Mouse (Mus musculus) frontal cortex, postnatal 14 days (tissue): ENCODE measurements around the gene Gbf1.

Experiments
- DNase-seq, 2 experiments: peaks; one replicate each; pipeline ENCODE4 v3.0.0; 2022; ENCODE audit warnings: low spot score in 2 of 2

The Gbf1 gene

GRCm38 (mm10) chr19:46329031-46329641 lies 176.8 kb downstream of the Gbf1 start:
- peak in 1 of 2 experiments; percentile 21 for DNase-seq

GRCm38 (mm10) chr19:46329951-46330350 lies 177.6 kb downstream of the Gbf1 start:
- DNase-seq: peak; percentile 9 to 68

GRCm38 (mm10) chr19:46330696-46331095 lies 178.4 kb downstream of the Gbf1 start:
- no peak for DNase-seq

- DNase-seq: no peak
Measured at GRCm38 (mm10) chr19:46331326-46331725, 179.0 kb downstream of the Gbf1 start.

GRCm38 (mm10) chr19:46331936-46332335 lies 179.6 kb downstream of the Gbf1 start:
- DNase-seq: no peak

GRCm38 (mm10) chr19:46332721-46333339 lies 180.5 kb downstream of the Gbf1 start:
- no peak for DNase-seq

GRCm38 (mm10) chr19:46333906-46334305 lies 181.6 kb downstream of the Gbf1 start:
- no peak for DNase-seq
